Mouse (Mus musculus): Measurements from ENCODE around the gene Adora3. TPM values are rescaled to one million over a fixed set of nuclear protein-coding genes. Genes with fewer than 3 reads are reported as not detected.
"Not testable (repeated sequence)": the region's sequence is repeated elsewhere in the genome, so short reads cannot be mapped to it uniquely, and the experiment has no call there.

Gene Adora3
- total RNA-seq, 2 experiments from 2014 or later: 0.64 to 1.1 TPM

GRCm38 (mm10) chr3:105899394-105900147, 28.9 kb downstream of the Adora3 start:
- DNase-seq (ENCODE audit: low spot score in 2 of 2): peak; percentile 61 to 74

- DNase-seq (ENCODE audit: low spot score in 2 of 2): no peak
Measured at GRCm38 (mm10) chr3:105900266-105900665, 29.6 kb downstream of the Adora3 start.

- DNase-seq (ENCODE audit: low spot score in 2 of 2): no peak
Measured at GRCm38 (mm10) chr3:105900716-105901115, 30.1 kb downstream of the Adora3 start.

GRCm38 (mm10) chr3:105901468-105901867, 30.8 kb downstream of the Adora3 start:
- no peak for DNase-seq (ENCODE audit: low spot score in 2 of 2)

- DNase-seq (ENCODE audit: low spot score in 2 of 2): no peak
Measured at GRCm38 (mm10) chr3:105904213-105904612, 33.6 kb downstream of the Adora3 start.

- no peak for DNase-seq (ENCODE audit: low spot score in 2 of 2)
Measured at GRCm38 (mm10) chr3:105904721-105905120, 34.1 kb downstream of the Adora3 start.

- DNase-seq (ENCODE audit: low spot score in 2 of 2): no peak
Measured at GRCm38 (mm10) chr3:105907956-105908655, 37.4 kb downstream of the Adora3 start.

GRCm38 (mm10) chr3:105908976-105909375, 38.3 kb downstream of the Adora3 start:
- DNase-seq (ENCODE audit: low spot score in 2 of 2): no peak

- no peak for DNase-seq (ENCODE audit: low spot score in 2 of 2)
Measured at GRCm38 (mm10) chr3:105910519-105911190, 40.0 kb downstream of the Adora3 start.

GRCm38 (mm10) chr3:105912097-105912880, 41.6 kb downstream of the Adora3 start:
- no peak for DNase-seq (ENCODE audit: low spot score in 2 of 2)

GRCm38 (mm10) chr3:105913839-105914681, 43.4 kb downstream of the Adora3 start:
- no peak for DNase-seq (ENCODE audit: low spot score in 2 of 2)

GRCm38 (mm10) chr3:105915281-105915680, 44.6 kb downstream of the Adora3 start:
- no peak for DNase-seq (ENCODE audit: low spot score in 2 of 2)

- DNase-seq (ENCODE audit: low spot score in 2 of 2): not testable (repeated sequence)
Measured at GRCm38 (mm10) chr3:105916455-105916854, 45.8 kb downstream of the Adora3 start.

GRCm38 (mm10) chr3:105917656-105918354, 47.1 kb downstream of the Adora3 start:
- DNase-seq (ENCODE audit: low spot score in 2 of 2): no peak

- DNase-seq (ENCODE audit: low spot score in 2 of 2): no peak
Measured at GRCm38 (mm10) chr3:105918355-105918745, 47.7 kb downstream of the Adora3 start.

- DNase-seq (ENCODE audit: low spot score in 2 of 2): not testable (repeated sequence)
Measured at GRCm38 (mm10) chr3:105920743-105921142, 50.1 kb downstream of the Adora3 start.

- DNase-seq (ENCODE audit: low spot score in 2 of 2): no peak
Measured at GRCm38 (mm10) chr3:105921959-105922358, 51.3 kb downstream of the Adora3 start.

- no peak for DNase-seq (ENCODE audit: low spot score in 2 of 2)
Measured at GRCm38 (mm10) chr3:105924616-105925015, 54.0 kb downstream of the Adora3 start.

- DNase-seq (ENCODE audit: low spot score in 2 of 2): no peak
Measured at GRCm38 (mm10) chr3:105927561-105928194, 57.0 kb downstream of the Adora3 start.
